Mouse (Mus musculus) frontal cortex, postnatal 25 days (tissue): ENCODE data around the gene Olfr1475.
"Not testable (repeated sequence)": the region's sequence is repeated elsewhere in the genome, so short reads cannot be mapped to it uniquely, and the experiment has no call there.

Experiments
- DNase-seq, 2 experiments: peaks; one replicate each; pipeline ENCODE4 v3.0.0; 2022; ENCODE audit warnings: low spot score in 2 of 2

Olfr1475 gene

DNA sequence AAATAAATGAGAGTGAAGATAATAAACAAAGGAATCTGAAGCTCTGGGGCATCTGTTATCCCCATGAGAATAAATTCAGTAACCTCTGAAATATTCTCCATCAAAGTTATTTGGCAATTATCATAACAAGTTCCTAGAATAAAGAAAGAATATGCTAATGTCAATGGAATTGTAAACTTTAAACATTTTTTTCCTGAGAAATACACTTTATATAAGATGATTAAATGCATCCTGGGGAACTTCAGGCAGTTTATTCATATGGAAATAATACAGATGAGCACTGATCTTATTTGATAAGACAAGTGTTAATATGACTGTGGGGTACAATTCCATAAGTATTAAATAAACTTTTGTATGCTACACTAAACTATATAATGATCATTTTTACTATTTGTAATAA, at the start of gene Olfr1475:
Olfr1475 (minus strand) TSS at position 101 of the 400 bp plus-strand sequence.
- no peak for DNase-seq

GRCm38 (mm10) chr19:13527613-13528012, 47.6 kb upstream of the Olfr1475 start, which contains the start of gene Olfr1480:
Olfr1480 (plus strand) TSS chr19:13527913.
- no peak for DNase-seq

DNA sequence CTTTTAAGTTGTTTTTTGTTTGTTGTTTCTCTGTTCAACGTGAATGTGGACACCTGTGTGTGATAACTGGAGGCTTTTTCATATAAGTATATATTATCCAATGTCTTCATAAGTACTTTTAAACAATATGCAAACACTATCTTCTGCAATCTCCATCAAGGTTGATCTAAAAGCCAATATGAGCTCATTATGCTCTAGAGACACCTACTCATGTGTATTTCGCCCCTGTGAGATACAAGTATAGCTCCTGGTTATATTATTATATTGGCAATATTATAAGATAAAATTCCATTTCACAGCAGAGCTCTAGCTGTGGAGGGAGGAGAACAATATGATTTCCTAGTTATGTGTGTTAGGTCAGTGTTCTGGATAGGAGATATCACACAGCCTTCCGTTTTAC, 20.2 kb upstream of the Olfr1475 start, which contains the start of gene Olfr1477:
Olfr1477 (plus strand) TSS at position 301 of the 400 bp plus-strand sequence.
- no peak for DNase-seq

GRCm38 (mm10) chr19:13469265-13469664, 10.7 kb downstream of the Olfr1475 start, which contains the start of gene Olfr1474:
Olfr1474 (plus strand) TSS chr19:13469565.
- DNase-seq: not testable (repeated sequence)

DNA sequence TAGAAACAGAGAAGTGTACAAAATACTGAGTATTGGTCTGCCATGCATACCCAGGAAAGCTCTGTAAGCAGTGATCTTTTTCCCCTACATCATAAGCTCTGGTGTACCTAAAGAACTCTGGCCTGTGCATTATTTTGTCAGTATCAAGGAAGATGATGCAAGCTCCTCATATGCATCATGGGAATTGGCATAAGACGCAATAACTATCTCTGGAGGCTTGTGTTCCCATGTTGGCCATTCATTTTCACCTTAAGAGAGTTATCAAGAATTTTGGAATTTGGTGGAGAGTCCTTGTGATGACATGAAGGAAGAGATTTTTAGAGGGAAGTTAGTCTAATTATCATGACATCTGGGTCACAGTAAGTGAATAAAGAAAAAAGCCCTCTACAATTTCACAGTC, 24.0 kb downstream of the Olfr1475 start, which contains the start of gene Olfr1472:
Olfr1472 (minus strand) TSS at position 101 of the 400 bp plus-strand sequence.
- no peak for DNase-seq

GRCm38 (mm10) chr19:13443109-13443508, 36.9 kb downstream of the Olfr1475 start, which contains the start of gene Olfr1471:
Olfr1471 (plus strand) TSS chr19:13443409.
- not testable (repeated sequence) for DNase-seq
